Mouse (Mus musculus) stomach, postnatal 0 days (tissue): ENCODE measurements at regions not wholly inside any gene's neighbourhood (a gene's known extent, or its start where the extent isn't known, plus 50 kb on each side); places are given as distances from the start of the nearest gene placed in this dataset.

ENCODE experiments used
- ATAC-seq: fragments of 200-750 bp; cut with Nextera tagmentation; 2 replicates; pipeline ENCODE4 v1.8.0; 2017; ENCODE audit not compliant: low FRiP score, low TSS enrichment
- DNase-seq: peaks from one replicate; pipeline ENCODE4 v3.0.0-alpha.2; 2016; ENCODE audit warnings: low spot score
- H3K27ac ChIP-seq: fragments of 300-500 bp; sonication (generic); replicated peaks from 2 replicates; pipeline ENCODE4 v1.5.1; 2014; ENCODE audit warnings: mild to moderate bottlenecking, control low read depth
- H3K27me3 ChIP-seq: fragments of 300-500 bp; sonication (generic); 2 replicates; pipeline ENCODE4 v1.6.1; 2014; ENCODE audit warnings: low read length; ENCODE audit not compliant: control insufficient read depth, insufficient read depth
- H3K36me3 ChIP-seq: fragments of 300-500 bp; sonication (generic); 2 replicates; pipeline ENCODE4 v1.6.1; 2014; ENCODE audit warnings: low read length, mixed read lengths; ENCODE audit not compliant: control insufficient read depth, insufficient read depth
- H3K4me1 ChIP-seq: fragments of 300-500 bp; sonication (generic); replicated peaks from 2 replicates; pipeline ENCODE4 v1.6.1; 2014; ENCODE audit warnings: antibody characterized with exemption; ENCODE audit not compliant: control insufficient read depth, insufficient read depth
- H3K4me2 ChIP-seq: fragments of 300-500 bp; sonication (generic); replicated peaks from 2 replicates; pipeline ENCODE4 v1.6.1; 2014; ENCODE audit warnings: low read depth, mild to moderate bottlenecking, control low read depth, moderate library complexity
- H3K4me3 ChIP-seq: fragments of 300-500 bp; sonication (generic); 2 replicates; pipeline ENCODE4 v1.5.1; 2014; ENCODE audit warnings: low read depth, low read length, control low read depth
- H3K9ac ChIP-seq: fragments of 300-500 bp; sonication (generic); 2 replicates; pipeline ENCODE4 v1.6.1; 2014; ENCODE audit warnings: mild to moderate bottlenecking, low read length, control low read depth, mixed read lengths
- H3K9me3 ChIP-seq: fragments of 300-500 bp; sonication (generic); 2 replicates; pipeline ENCODE4 v1.6.1; 2016; ENCODE audit warnings: low read length; ENCODE audit not compliant: control insufficient read depth
- CTCF ChIP-seq: IDR thresholded peaks from 2 replicates; pipeline ENCODE4 v1.5.1; 2016; ENCODE audit warnings: antibody characterized with exemption, low read depth, mild to moderate bottlenecking, moderate library complexity
- EP300 ChIP-seq: optimal IDR thresholded peaks from 2 replicates; pipeline ENCODE3; 2016; ENCODE audit warnings: antibody characterized with exemption
- WGBS: fragments of 180-500 bp; shearing (Covaris S2); extraction: QIAGEN DNeasy Blood & Tissue Kit; methylation state at CpG from one replicate; pipeline ENCODE4 v1.1.7; 2014; 5-methylcytosine and 5-hydroxymethylcytosine counted together

DNA sequence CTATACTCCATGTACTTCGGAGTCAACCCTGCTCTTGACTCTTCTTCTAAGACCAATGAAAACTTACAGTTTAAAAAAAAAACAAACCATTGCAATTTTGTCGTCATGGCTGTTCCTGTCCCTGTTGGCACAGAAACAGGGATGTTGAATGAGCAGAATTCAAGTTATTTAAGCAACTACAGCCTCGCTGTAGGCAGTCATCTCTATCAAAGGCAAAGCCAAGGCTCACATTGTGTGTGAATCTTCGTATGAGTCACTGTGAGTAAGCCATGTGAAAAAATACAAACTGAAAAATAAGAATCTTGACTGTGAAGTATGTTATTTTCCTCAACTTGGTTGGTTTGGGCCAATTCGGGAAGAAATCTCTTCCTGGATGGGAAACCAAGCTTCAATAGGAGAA is 81.9 kb upstream of the Vldlr start:
- ATAC-seq (no peak), DNase-seq (no peak)
- Histone ChIP-seq H3K27ac (no peak overlapping the region), H3K27me3 (no peaks in the 10 kb centered on the region), H3K9me3 (no peaks in the 10 kb centered on the region), H3K36me3 (no peaks in the 10 kb centered on the region), H3K4me1 (no peaks in the 10 kb centered on the region), H3K9ac (no peak overlapping the region), H3K4me3 (no peak overlapping the region), H3K4me2 (no peak overlapping the region)
- WGBS = 66% methylated on average over 5 of the region's 5 CpGs
- no peak for TF ChIP-seq EP300
- TF ChIP-seq CTCF = no peak

DNA sequence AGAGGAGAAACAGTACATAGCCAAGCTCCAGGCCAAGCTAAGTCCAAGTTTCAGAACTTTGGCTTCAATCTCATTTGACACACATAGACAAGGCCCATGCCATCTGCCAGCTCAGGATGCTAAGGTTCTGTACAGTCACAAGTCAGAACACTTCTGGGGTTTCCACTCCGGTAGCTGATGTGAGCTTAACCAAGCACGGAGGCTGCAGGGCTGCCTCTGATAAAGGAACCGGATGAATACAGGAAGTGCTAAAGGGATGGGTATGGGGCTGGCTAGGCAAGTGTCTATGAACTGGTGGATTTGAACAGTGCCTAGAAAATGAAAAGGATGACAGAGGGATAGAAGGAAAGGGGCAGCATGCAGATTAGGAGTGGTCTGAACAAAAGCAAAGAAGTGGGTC is 75.4 kb upstream of the Vldlr start:
- Histone ChIP-seq H3K9ac (no peak overlapping the region), H3K4me1 (no peaks in the 10 kb centered on the region), H3K27ac (no peak overlapping the region), H3K4me3 (no peak overlapping the region), H3K36me3 (no peaks in the 10 kb centered on the region), H3K9me3 (no peaks in the 10 kb centered on the region), H3K27me3 (no peaks in the 10 kb centered on the region), H3K4me2 (no peak overlapping the region)
- DNase-seq = no peak
- TF ChIP-seq CTCF = no peak
- TF ChIP-seq EP300 = no peak
- ATAC-seq = no peak
- 74% methylated on average over 3 of the region's 3 CpGs for WGBS

DNA sequence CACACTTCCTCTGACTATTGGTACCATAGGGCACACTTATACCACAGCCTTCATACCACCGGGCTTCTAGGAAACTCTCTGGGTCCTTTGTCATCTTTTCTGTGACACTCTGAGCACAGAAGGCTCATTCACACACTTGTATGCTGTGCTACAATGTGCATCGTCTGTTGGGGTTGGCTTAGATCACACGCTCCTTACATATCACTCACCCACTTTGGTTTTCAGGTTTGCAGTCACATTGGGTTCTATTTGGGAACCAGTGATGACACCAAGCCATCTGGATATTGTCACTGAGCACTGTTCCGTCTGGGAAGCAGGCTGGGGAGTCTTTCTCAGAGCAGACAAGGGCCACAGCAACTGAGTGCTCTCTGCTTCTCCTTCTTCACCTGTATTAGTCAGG is 74.1 kb upstream of the Vldlr start:
- Histone ChIP-seq H3K4me3 (no peak overlapping the region), H3K27me3 (no peaks in the 10 kb centered on the region), H3K36me3 (no peaks in the 10 kb centered on the region), H3K27ac (no peak overlapping the region), H3K9me3 (no peaks in the 10 kb centered on the region), H3K4me1 (no peaks in the 10 kb centered on the region), H3K4me2 (no peak overlapping the region), H3K9ac (no peak overlapping the region)
- no peak for DNase-seq
- ATAC-seq = no peak
- 88% methylated on average over 4 of the region's 4 CpGs for WGBS
- TF ChIP-seq CTCF = no peak
- TF ChIP-seq EP300 = no peak

DNA sequence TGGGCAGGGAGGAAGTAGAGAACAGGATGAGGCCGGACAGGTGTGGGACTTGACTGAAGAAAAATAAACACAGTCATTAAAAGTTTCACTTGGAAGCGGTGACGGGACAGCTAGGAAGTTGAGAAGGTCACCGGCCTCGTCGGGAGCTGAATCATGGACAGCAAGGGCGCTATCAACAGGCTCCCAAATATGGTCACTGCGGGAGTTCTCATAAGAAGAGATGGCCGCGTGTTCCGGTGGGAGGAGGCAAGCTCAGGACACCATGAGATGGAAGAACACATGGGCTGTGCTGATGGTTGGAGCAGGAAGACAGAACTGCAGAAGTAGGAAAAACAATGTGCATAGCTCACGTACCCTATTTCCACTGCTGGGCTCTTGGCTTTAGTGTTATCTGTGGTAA is 68.9 kb upstream of the Vldlr start:
- H3K9ac ChIP-seq = no peak overlapping the region
- no peaks in the 10 kb centered on the region for H3K27me3 ChIP-seq
- no peak overlapping the region for H3K4me2 ChIP-seq
- ATAC-seq (no peak), DNase-seq (no peak)
- H3K9me3 ChIP-seq = no peaks in the 10 kb centered on the region
- no peak for TF ChIP-seq EP300
- TF ChIP-seq CTCF = no peak
- no peak overlapping the region for H3K27ac ChIP-seq
- 66% methylated on average over 12 of the region's 12 CpGs for WGBS
- no peaks in the 10 kb centered on the region for H3K4me1 ChIP-seq
- no peak overlapping the region for H3K4me3 ChIP-seq
- H3K36me3 ChIP-seq = no peaks in the 10 kb centered on the region

DNA sequence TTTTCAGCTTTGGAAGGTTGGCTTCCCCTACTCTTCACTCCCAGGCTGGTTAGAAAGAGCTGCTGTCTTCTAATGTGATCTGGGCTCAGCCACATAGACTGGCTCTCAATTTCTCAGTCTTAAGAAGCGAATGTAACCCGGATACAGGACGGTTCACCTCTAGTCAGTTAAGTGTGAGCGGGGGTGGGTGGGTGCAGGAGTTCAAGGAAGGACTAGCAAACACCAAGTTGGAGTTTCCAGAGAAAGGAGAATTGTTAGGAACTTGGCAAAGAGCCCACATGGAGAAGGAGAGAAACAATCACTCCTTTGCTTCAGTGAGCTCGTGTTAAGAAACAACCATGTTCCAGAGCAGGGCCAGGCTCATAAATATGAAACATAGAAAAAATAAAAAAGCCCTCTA is 68.0 kb upstream of the Vldlr start:
- Histone ChIP-seq H3K27ac (no peak overlapping the region), H3K9me3 (no peaks in the 10 kb centered on the region), H3K4me3 (no peak overlapping the region), H3K4me2 (no peak overlapping the region), H3K36me3 (no peaks in the 10 kb centered on the region), H3K9ac (no peak overlapping the region), H3K27me3 (no peaks in the 10 kb centered on the region), H3K4me1 (no peaks in the 10 kb centered on the region)
- DNase-seq (no peak), ATAC-seq (peak; percentile 21; the same call in 1 of the 2 replicates)
- no peak for TF ChIP-seq EP300
- no peak for TF ChIP-seq CTCF
- WGBS = 49% methylated on average over 5 of the region's 5 CpGs

DNA sequence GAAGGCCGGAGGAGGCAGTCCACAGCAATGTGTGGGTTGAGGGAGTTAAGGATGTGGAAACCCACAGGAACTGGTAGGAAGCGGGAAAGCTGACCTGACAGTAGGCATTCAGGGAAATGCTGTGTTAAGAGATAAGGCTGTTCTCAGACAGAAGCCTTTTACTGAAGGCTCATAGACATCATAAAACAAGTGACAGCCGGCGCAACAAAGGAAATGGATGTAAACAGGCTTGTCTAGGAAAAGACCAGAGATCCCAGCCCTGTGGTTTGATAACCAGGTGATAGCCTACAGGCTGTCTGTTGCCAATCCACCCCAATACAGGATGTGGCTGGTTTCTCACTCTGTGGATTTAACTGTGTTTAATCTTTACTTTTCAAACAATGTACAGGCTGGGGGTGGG is 66.7 kb upstream of the Vldlr start:
- Histone ChIP-seq H3K36me3 (no peaks in the 10 kb centered on the region), H3K9me3 (no peaks in the 10 kb centered on the region), H3K4me3 (no peak overlapping the region), H3K9ac (no peak overlapping the region), H3K4me1 (no peaks in the 10 kb centered on the region), H3K27me3 (no peaks in the 10 kb centered on the region), H3K4me2 (no peak overlapping the region), H3K27ac (no peak overlapping the region)
- ATAC-seq (peak; percentile 53; the same call in 1 of the 2 replicates), DNase-seq (peak; percentile 38)
- WGBS = 51% methylated on average over 4 of the region's 4 CpGs
- TF ChIP-seq CTCF (no peak), EP300 (no peak)

DNA sequence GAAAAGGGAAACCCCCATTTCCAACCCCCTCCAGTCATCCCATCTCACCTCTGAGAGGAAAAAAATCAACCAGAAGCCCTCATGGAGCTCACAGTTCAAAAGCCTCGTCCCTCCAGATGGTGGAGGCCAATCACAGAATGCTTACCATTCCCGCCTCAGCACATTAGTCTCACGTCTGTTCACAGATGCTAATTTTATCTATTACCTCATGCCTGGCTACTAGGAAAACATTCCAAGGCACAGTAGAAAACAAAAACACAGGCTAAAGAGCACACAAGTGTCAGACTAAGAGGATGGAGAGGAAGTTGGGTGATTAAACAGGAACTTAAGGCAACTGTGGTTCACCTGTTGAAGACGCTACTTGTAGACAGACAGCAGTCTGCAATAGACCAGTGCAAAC is 54.4 kb upstream of the Vldlr start:
- H3K27ac ChIP-seq = no peak overlapping the region
- H3K4me3 ChIP-seq = no peak overlapping the region
- ATAC-seq = no peak
- no peak for TF ChIP-seq EP300
- TF ChIP-seq CTCF = no peak
- WGBS = 59% methylated on average over 4 of the region's 4 CpGs
- H3K36me3 ChIP-seq = no peaks in the 10 kb centered on the region
- no peak for DNase-seq
- no peaks in the 10 kb centered on the region for H3K9me3 ChIP-seq
- no peaks in the 10 kb centered on the region for H3K27me3 ChIP-seq
- no peak overlapping the region for H3K4me2 ChIP-seq
- H3K4me1 ChIP-seq = no peaks in the 10 kb centered on the region
- no peak overlapping the region for H3K9ac ChIP-seq
